Mouse (Mus musculus): ENCODE measurements around the gene Carns1. TPM values are rescaled to one million over a fixed set of nuclear protein-coding genes. Genes with fewer than 3 reads are reported as not detected.

Gene Carns1
- polyA plus RNA-seq, 1 experiment from 2014 or later = 3.2 TPM

Small RNAs within 50 kb of the gene (microRNA-seq; reads per million reads assigned to microRNA genes)
- not detected for gene Gm26115 (ENCODE audit: insufficient number of aligned reads)

Other genes with a start within 250 kb of the Carns1 start
- 0.35 and 0.64 TPM in 2 replicates for gene Aldh3b1, start 245.7 kb downstream of the Carns1 start, polyA plus RNA-seq (2014; fragmentation: Nextera tagmentation; extraction: Ambion mirVana)
- 4.9 and 5.7 TPM in 2 replicates for gene Unc93b1, start 240.3 kb downstream of the Carns1 start, polyA plus RNA-seq (2014; fragmentation: Nextera tagmentation; extraction: Ambion mirVana)
- gene Aldh3b3, start 216.8 kb downstream of the Carns1 start, polyA plus RNA-seq (2014; fragmentation: Nextera tagmentation; extraction: Ambion mirVana) = not detected in 2 replicates
- 0.73 and 1.0 TPM in 2 replicates for gene Aldh3b2, start 203.2 kb downstream of the Carns1 start, polyA plus RNA-seq (2014; fragmentation: Nextera tagmentation; extraction: Ambion mirVana)
- 1.7 and 2.3 TPM in 2 replicates for gene Acy3, start 188.9 kb downstream of the Carns1 start, polyA plus RNA-seq (2014; fragmentation: Nextera tagmentation; extraction: Ambion mirVana)
- gene Tbx10, start 182.7 kb downstream of the Carns1 start, polyA plus RNA-seq (2014; fragmentation: Nextera tagmentation; extraction: Ambion mirVana) = not detected in 2 replicates
- gene Nudt8, start 174.9 kb downstream of the Carns1 start, polyA plus RNA-seq (2014; fragmentation: Nextera tagmentation; extraction: Ambion mirVana) = 21.2 and 21.9 TPM in 2 replicates
- gene Gm49405, start 174.9 kb downstream of the Carns1 start, polyA plus RNA-seq (2014; fragmentation: Nextera tagmentation; extraction: Ambion mirVana) = 3.0 TPM in 2 replicates
- gene Doc2g, start 172.2 kb downstream of the Carns1 start, polyA plus RNA-seq (2014; fragmentation: Nextera tagmentation; extraction: Ambion mirVana) = 3.8 and 4.2 TPM in 2 replicates
- 174 and 198 TPM in 2 replicates for gene Ndufv1, start 162.7 kb downstream of the Carns1 start, polyA plus RNA-seq (2014; fragmentation: Nextera tagmentation; extraction: Ambion mirVana)
- 347 and 365 TPM in 2 replicates for gene Gstp1, start 137.5 kb downstream of the Carns1 start, polyA plus RNA-seq (2014; fragmentation: Nextera tagmentation; extraction: Ambion mirVana)
- 1.4 and 1.8 TPM in 2 replicates for gene Gstp2, start 129.5 kb downstream of the Carns1 start, polyA plus RNA-seq (2014; fragmentation: Nextera tagmentation; extraction: Ambion mirVana)
- gene Gstp3, start 115.9 kb downstream of the Carns1 start, polyA plus RNA-seq (2014; fragmentation: Nextera tagmentation; extraction: Ambion mirVana) = not detected in 2 replicates
- gene Cabp2, start 93.9 kb downstream of the Carns1 start, polyA plus RNA-seq (2014; fragmentation: Nextera tagmentation; extraction: Ambion mirVana) = not detected in 2 replicates
- gene Cdk2ap2, start 78.3 kb downstream of the Carns1 start, polyA plus RNA-seq (2014; fragmentation: Nextera tagmentation; extraction: Ambion mirVana) = 73.6 and 83.9 TPM in 2 replicates
- gene Pitpnm1, start 75.5 kb downstream of the Carns1 start, polyA plus RNA-seq (2014; fragmentation: Nextera tagmentation; extraction: Ambion mirVana) = 13.9 and 18.0 TPM in 2 replicates
- 52.3 and 59.0 TPM in 2 replicates for gene Aip, start 49.6 kb downstream of the Carns1 start, polyA plus RNA-seq (2014; fragmentation: Nextera tagmentation; extraction: Ambion mirVana)
- not detected in 2 replicates for gene Gpr152, start 35.7 kb downstream of the Carns1 start, polyA plus RNA-seq (2014; fragmentation: Nextera tagmentation; extraction: Ambion mirVana)
- gene Cabp4, start 31.4 kb downstream of the Carns1 start, polyA plus RNA-seq (2014; fragmentation: Nextera tagmentation; extraction: Ambion mirVana) = not detected in 2 replicates
- gene Coro1b, start 26.9 kb downstream of the Carns1 start, polyA plus RNA-seq (2014; fragmentation: Nextera tagmentation; extraction: Ambion mirVana) = 119 and 128 TPM in 2 replicates
- gene Ptprcap, start 21.9 kb downstream of the Carns1 start, polyA plus RNA-seq (2014; fragmentation: Nextera tagmentation; extraction: Ambion mirVana) = 0.52 and 0.96 TPM in 2 replicates
- 50.1 and 55.8 TPM in 2 replicates for gene Rps6kb2, start 12.1 kb downstream of the Carns1 start, polyA plus RNA-seq (2014; fragmentation: Nextera tagmentation; extraction: Ambion mirVana)
- gene Tbc1d10c, start 15.8 kb upstream of the Carns1 start, polyA plus RNA-seq (2014; fragmentation: Nextera tagmentation; extraction: Ambion mirVana) = 0.43 and 1.3 TPM in 2 replicates
- gene Ppp1ca, start 16.6 kb upstream of the Carns1 start, polyA plus RNA-seq (2014; fragmentation: Nextera tagmentation; extraction: Ambion mirVana) = 856 and 864 TPM in 2 replicates
- 49.9 and 52.6 TPM in 2 replicates for gene Rad9a, start 26.2 kb upstream of the Carns1 start, polyA plus RNA-seq (2014; fragmentation: Nextera tagmentation; extraction: Ambion mirVana)
- gene Clcf1, start 38.8 kb upstream of the Carns1 start, polyA plus RNA-seq (2014; fragmentation: Nextera tagmentation; extraction: Ambion mirVana) = 1.0 and 1.8 TPM in 2 replicates
- gene AC109138.7, start 38.9 kb upstream of the Carns1 start, polyA plus RNA-seq (2014; fragmentation: Nextera tagmentation; extraction: Ambion mirVana) = not detected in 2 replicates
- 8.0 and 8.8 TPM in 2 replicates for gene Pold4, start 56.4 kb upstream of the Carns1 start, polyA plus RNA-seq (2014; fragmentation: Nextera tagmentation; extraction: Ambion mirVana)
- 3.3 and 4.2 TPM in 2 replicates for gene Ssh3, start 93.7 kb upstream of the Carns1 start, polyA plus RNA-seq (2014; fragmentation: Nextera tagmentation; extraction: Ambion mirVana)
- 9.5 and 12.1 TPM in 2 replicates for gene Ankrd13d, start 107.7 kb upstream of the Carns1 start, polyA plus RNA-seq (2014; fragmentation: Nextera tagmentation; extraction: Ambion mirVana)
- gene Grk2, start 130.7 kb upstream of the Carns1 start, polyA plus RNA-seq (2014; fragmentation: Nextera tagmentation; extraction: Ambion mirVana) = 18.1 and 19.7 TPM in 2 replicates
- 57.9 and 60.8 TPM in 2 replicates for gene Kdm2a, start 222.8 kb upstream of the Carns1 start, polyA plus RNA-seq (2014; fragmentation: Nextera tagmentation; extraction: Ambion mirVana)

Measured in forebrain, embryonic 11.5 days (tissue).